Mouse (Mus musculus): ENCODE results near the gene Phf20. TPM values are rescaled to one million over a fixed set of nuclear protein-coding genes. Genes with fewer than 3 reads are reported as not detected.
A peak's percentile ranks its signal among the peaks of the same experiment; 100 is the strongest.

The Phf20 gene
- total and polyA plus RNA-seq, 2 experiments, result 2.9 to 6.2 TPM

- Histone ChIP-seq H3K27me3 (ENCODE audit: control insufficient read depth, insufficient read depth, low read length) (no peaks in the 10 kb centered on the region), H3K36me3 (ENCODE audit: control insufficient read depth, insufficient read depth, low read length) (no peaks in the 10 kb centered on the region), H3K27ac (replicated peaks; ENCODE audit: insufficient read depth, low read depth, low read length) (no peak overlapping the region), H3K9ac (ENCODE audit: low read depth, low read length) (no peak overlapping the region), H3K4me3 (ENCODE audit: insufficient read depth, low read depth, low read length) (no peak overlapping the region), H3K79me2 (ENCODE audit: control insufficient read depth, insufficient read depth, low read length) (peaks cover 22% of the 10 kb centered on the region; the same call in 1 of the 2 replicates), H3K4me1 (ENCODE audit: control insufficient read depth, insufficient read depth, low read length) (peaks cover 31% of the 10 kb centered on the region)
- DNase-seq (ENCODE audit: extremely low read depth, low read depth, low spot score), result no peak
- WGBS, result 85% methylated on average over 4 of the region's 4 CpGs
- TF ChIP-seq CTCF (IDR thresholded peaks at IDR 0.05; ENCODE audit: low read depth, low read length), result no peak
- TF ChIP-seq POLR2A (IDR thresholded peaks at IDR 0.05; ENCODE audit: extremely low read depth, insufficient read depth, low read length), result no peak
Measured at GRCm38 (mm10) chr2:156201486-156201885, 5.2 kb downstream of the Phf20 start.

GRCm38 (mm10) chr2:156202848-156203437, 6.7 kb downstream of the Phf20 start:
- TF ChIP-seq POLR2A (IDR thresholded peaks at IDR 0.05; ENCODE audit: extremely low read depth, insufficient read depth, low read length) (no peak), CTCF (IDR thresholded peaks at IDR 0.05; ENCODE audit: low read depth, low read length) (no peak)
- H3K27me3 ChIP-seq (ENCODE audit: control insufficient read depth, insufficient read depth, low read length), result no peaks in the 10 kb centered on the region
- 4% methylated on average over 3 of the region's 3 CpGs for WGBS
- peak; percentile 83 for DNase-seq (ENCODE audit: extremely low read depth, low read depth, low spot score)
- peak overlapping the region; percentile 93 for H3K27ac ChIP-seq (replicated peaks; ENCODE audit: insufficient read depth, low read depth, low read length)
- H3K9ac ChIP-seq (ENCODE audit: low read depth, low read length), result peak overlapping the region; percentile 16
- H3K4me1 ChIP-seq (ENCODE audit: control insufficient read depth, insufficient read depth, low read length), result peaks cover 31% of the 10 kb centered on the region
- peaks cover 26% of the 10 kb centered on the region; the same call in 1 of the 2 replicates for H3K79me2 ChIP-seq (ENCODE audit: control insufficient read depth, insufficient read depth, low read length)
- H3K4me3 ChIP-seq (ENCODE audit: insufficient read depth, low read depth, low read length), result no peak overlapping the region
- no peaks in the 10 kb centered on the region for H3K36me3 ChIP-seq (ENCODE audit: control insufficient read depth, insufficient read depth, low read length)

DNA sequence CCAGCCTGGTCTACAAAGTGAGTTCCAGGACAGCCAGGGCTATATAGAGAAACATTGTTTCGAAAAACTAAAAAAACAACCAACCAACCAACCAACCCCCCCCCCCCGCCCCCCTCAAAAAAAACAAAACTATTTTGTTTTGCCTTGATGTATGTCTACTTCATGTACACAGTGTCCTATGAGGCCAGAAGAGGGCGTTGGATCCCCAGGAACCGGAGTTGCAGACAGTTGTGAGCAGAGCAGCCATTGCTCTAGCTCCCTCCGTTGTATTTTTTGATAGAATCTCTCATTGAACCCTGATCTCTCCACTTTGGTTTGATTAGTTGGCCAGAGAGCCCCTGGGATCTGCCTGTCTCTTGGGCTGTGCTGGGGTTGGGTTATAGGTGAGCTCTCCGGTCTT, 7.7 kb downstream of the Phf20 start:
- DNase-seq (ENCODE audit: extremely low read depth, low read depth, low spot score), result no peak
- Histone ChIP-seq H3K27ac (replicated peaks; ENCODE audit: insufficient read depth, low read depth, low read length) (no peak overlapping the region), H3K4me1 (ENCODE audit: control insufficient read depth, insufficient read depth, low read length) (peaks cover 28% of the 10 kb centered on the region), H3K9ac (ENCODE audit: low read depth, low read length) (no peak overlapping the region), H3K27me3 (ENCODE audit: control insufficient read depth, insufficient read depth, low read length) (no peaks in the 10 kb centered on the region), H3K36me3 (ENCODE audit: control insufficient read depth, insufficient read depth, low read length) (no peaks in the 10 kb centered on the region), H3K4me3 (ENCODE audit: insufficient read depth, low read depth, low read length) (no peak overlapping the region), H3K79me2 (ENCODE audit: control insufficient read depth, insufficient read depth, low read length) (peaks cover 23% of the 10 kb centered on the region; the same call in 1 of the 2 replicates)
- 76% methylated on average over 6 of the region's 6 CpGs for WGBS
- TF ChIP-seq POLR2A (IDR thresholded peaks at IDR 0.05; ENCODE audit: extremely low read depth, insufficient read depth, low read length) (no peak), CTCF (IDR thresholded peaks at IDR 0.05; ENCODE audit: low read depth, low read length) (no peak)

DNA sequence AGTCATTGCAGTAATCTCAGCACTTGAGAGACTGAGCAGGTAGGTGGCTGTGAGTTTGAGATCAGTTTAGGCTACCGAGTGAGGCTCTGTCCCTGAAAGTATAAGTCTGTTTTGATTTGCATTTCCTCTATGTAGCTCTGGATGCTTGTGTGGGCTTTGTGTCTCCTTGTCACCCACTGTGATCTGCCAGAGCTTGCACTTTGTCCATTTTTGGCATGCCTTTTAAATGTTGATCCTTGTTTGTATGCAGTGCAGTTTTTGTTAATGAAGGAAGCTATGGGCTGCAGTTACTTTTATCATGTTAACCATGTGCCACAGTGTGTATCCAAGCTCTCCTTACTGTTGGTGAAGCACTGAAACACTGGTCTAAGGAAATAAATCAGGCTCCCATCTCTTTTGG, 21.5 kb downstream of the Phf20 start:
- 84% methylated on average over 1 of the region's 1 CpGs for WGBS
- H3K9ac ChIP-seq (ENCODE audit: low read depth, low read length), result no peak overlapping the region
- H3K27me3 ChIP-seq (ENCODE audit: control insufficient read depth, insufficient read depth, low read length), result no peaks in the 10 kb centered on the region
- no peaks in the 10 kb centered on the region for H3K79me2 ChIP-seq (ENCODE audit: control insufficient read depth, insufficient read depth, low read length)
- TF ChIP-seq CTCF (IDR thresholded peaks at IDR 0.05; ENCODE audit: low read depth, low read length), result no peak
- no peak for TF ChIP-seq POLR2A (IDR thresholded peaks at IDR 0.05; ENCODE audit: extremely low read depth, insufficient read depth, low read length)
- no peak overlapping the region for H3K4me3 ChIP-seq (ENCODE audit: insufficient read depth, low read depth, low read length)
- DNase-seq (ENCODE audit: extremely low read depth, low read depth, low spot score), result no peak
- peaks cover 2% of the 10 kb centered on the region; the same call in 1 of the 2 replicates for H3K36me3 ChIP-seq (ENCODE audit: control insufficient read depth, insufficient read depth, low read length)
- H3K27ac ChIP-seq (replicated peaks; ENCODE audit: insufficient read depth, low read depth, low read length), result no peak overlapping the region
- H3K4me1 ChIP-seq (ENCODE audit: control insufficient read depth, insufficient read depth, low read length), result no peaks in the 10 kb centered on the region

GRCm38 (mm10) chr2:156222100-156222499, 25.8 kb downstream of the Phf20 start:
- Histone ChIP-seq H3K27me3 (ENCODE audit: control insufficient read depth, insufficient read depth, low read length) (no peaks in the 10 kb centered on the region), H3K79me2 (ENCODE audit: control insufficient read depth, insufficient read depth, low read length) (no peaks in the 10 kb centered on the region; the same call in 1 of the 2 replicates), H3K4me3 (ENCODE audit: insufficient read depth, low read depth, low read length) (no peak overlapping the region), H3K36me3 (ENCODE audit: control insufficient read depth, insufficient read depth, low read length) (peaks cover 11% of the 10 kb centered on the region; the same call in 1 of the 2 replicates), H3K9ac (ENCODE audit: low read depth, low read length) (no peak overlapping the region), H3K4me1 (ENCODE audit: control insufficient read depth, insufficient read depth, low read length) (no peaks in the 10 kb centered on the region), H3K27ac (replicated peaks; ENCODE audit: insufficient read depth, low read depth, low read length) (no peak overlapping the region)
- no peak for DNase-seq (ENCODE audit: extremely low read depth, low read depth, low spot score)
- TF ChIP-seq CTCF (IDR thresholded peaks at IDR 0.05; ENCODE audit: low read depth, low read length), result no peak
- TF ChIP-seq POLR2A (IDR thresholded peaks at IDR 0.05; ENCODE audit: extremely low read depth, insufficient read depth, low read length), result no peak

DNA sequence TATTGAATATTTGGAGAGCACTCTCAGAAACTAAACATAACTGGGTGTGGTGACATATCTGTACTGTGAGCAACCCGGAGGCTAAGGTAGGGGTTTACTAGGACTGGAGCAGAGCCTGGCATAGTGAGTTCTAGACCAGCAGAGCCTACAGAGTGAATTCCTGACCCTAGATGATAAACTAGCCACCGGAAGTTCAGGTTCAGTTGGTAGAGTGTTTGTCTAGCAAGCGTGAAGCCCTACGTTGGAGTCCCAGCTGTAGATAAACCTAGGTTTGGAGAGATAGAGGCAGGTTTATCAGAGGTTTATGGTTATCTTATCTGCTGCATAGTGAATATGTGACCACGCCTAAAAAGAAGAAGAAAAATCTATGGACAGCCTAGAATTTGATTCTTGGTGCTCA, 27.8 kb downstream of the Phf20 start:
- Histone ChIP-seq H3K9ac (ENCODE audit: low read depth, low read length) (no peak overlapping the region), H3K4me1 (ENCODE audit: control insufficient read depth, insufficient read depth, low read length) (no peaks in the 10 kb centered on the region), H3K27me3 (ENCODE audit: control insufficient read depth, insufficient read depth, low read length) (no peaks in the 10 kb centered on the region), H3K79me2 (ENCODE audit: control insufficient read depth, insufficient read depth, low read length) (no peaks in the 10 kb centered on the region; the same call in 1 of the 2 replicates), H3K27ac (replicated peaks; ENCODE audit: insufficient read depth, low read depth, low read length) (no peak overlapping the region), H3K36me3 (ENCODE audit: control insufficient read depth, insufficient read depth, low read length) (peaks cover 12% of the 10 kb centered on the region; the same call in 1 of the 2 replicates), H3K4me3 (ENCODE audit: insufficient read depth, low read depth, low read length) (no peak overlapping the region)
- WGBS, result 71% methylated on average over 5 of the region's 5 CpGs
- DNase-seq (ENCODE audit: extremely low read depth, low read depth, low spot score), result no peak
- no peak for TF ChIP-seq CTCF (IDR thresholded peaks at IDR 0.05; ENCODE audit: low read depth, low read length)
